Mouse (Mus musculus): Measurements from ENCODE around the gene Gm45837.

Gene Gm45837

DNA sequence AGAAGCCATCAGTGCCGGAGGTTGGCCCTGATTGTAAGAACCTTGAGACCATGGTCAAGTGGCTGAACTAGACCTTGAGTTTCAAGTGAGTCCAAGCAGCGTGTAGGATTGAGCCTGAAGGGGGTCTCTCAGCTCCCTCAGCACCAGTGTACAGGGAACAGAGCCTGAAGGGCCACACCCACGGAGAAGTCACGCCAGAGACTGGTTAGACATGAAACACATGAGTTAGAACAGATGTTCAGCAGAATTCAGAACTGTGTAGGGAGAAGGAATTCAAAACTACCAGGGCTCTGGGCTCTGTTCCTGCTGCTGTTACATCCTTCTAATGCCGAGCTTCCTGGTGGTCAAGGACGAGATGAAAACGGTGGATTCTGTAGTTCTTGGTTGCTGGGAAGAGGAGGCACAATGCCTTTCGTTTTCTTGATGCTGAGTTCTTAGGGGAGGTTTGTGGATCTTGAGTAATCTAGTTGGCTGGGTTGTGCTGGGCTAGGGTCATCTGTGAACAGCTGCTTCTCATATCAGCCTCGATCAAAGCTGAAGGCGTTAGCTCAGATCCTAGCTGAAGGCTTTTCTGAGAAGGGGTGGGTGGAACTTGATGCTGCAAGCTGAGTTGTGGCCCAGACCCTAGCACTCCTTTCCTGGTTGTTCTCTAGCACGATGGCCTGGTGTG lies at the start of gene Gm45837:
Gene Gm45837, plus strand, starts transcription at position 620 of the 670 bp plus-strand sequence.
- no peak for DNase-seq (ENCODE audit: low spot score in 2 of 2)

DNA sequence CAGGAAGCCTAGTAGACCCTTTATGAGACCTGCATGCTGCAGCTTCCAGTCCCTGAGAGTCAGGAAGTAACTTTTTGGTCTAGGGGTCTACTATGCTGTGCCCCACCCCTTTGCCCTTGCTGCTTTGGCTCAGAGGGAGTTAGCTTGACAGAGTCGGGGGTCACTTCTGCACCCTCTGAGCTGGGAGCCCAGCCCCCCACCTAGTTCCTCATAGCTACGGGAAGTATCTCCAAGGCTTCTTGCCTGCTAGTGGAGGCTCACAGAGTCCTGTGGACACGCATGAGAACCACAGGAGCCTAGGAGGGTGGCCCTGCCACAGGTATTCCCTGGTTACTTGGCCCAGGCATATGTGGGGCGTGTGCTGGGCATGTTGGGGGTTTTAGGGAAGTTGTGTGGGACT lies 49.7 kb upstream of the Gm45837 start:
- no peak for DNase-seq (ENCODE audit: low spot score in 2 of 2)

DNA sequence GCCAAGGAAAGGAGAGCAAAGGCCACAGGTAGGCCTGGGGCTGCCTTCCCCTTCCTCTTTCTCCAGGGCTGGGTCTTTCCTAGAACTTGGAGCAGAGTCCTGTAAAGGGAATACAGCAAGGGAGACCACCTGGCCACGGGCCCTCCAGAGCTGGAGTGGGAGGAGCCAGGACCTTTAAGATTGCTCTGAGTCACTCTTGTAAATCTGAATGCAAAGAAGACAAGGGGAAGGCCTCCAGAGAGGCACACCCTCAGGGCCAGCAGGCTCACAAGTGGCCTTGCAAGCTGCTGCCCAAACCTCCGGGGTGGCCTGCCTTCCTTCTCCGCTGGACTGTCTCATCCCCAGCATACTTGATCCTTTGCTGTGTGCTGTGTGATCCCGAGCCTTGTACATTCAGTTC lies 48.9 kb upstream of the Gm45837 start:
- no peak for DNase-seq (ENCODE audit: low spot score in 2 of 2)

GRCm38 (mm10) chr7:101362791-101363191 lies 47.9 kb upstream of the Gm45837 start:
- no peak for DNase-seq (ENCODE audit: low spot score in 2 of 2)

DNA sequence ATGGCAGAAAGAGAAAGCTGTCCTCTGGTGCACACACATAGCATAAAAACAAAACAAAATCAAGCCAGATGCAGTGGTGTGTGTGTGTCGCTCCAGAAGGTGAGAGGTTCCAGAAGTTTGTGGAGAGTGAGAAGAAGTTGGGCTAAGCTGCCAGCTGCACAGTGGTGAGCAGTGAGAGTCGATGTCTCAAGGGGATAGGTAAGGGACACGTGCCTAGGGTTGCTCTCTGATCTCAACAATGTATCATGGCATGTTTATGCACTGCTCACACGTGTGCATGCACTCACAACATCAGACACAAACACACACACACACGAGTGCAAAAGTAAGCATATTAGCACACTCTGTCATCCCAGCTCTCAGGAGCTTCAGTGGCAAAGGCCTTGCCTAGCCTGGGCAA lies 46.8 kb upstream of the Gm45837 start:
- no peak for DNase-seq (ENCODE audit: low spot score in 2 of 2)

DNA sequence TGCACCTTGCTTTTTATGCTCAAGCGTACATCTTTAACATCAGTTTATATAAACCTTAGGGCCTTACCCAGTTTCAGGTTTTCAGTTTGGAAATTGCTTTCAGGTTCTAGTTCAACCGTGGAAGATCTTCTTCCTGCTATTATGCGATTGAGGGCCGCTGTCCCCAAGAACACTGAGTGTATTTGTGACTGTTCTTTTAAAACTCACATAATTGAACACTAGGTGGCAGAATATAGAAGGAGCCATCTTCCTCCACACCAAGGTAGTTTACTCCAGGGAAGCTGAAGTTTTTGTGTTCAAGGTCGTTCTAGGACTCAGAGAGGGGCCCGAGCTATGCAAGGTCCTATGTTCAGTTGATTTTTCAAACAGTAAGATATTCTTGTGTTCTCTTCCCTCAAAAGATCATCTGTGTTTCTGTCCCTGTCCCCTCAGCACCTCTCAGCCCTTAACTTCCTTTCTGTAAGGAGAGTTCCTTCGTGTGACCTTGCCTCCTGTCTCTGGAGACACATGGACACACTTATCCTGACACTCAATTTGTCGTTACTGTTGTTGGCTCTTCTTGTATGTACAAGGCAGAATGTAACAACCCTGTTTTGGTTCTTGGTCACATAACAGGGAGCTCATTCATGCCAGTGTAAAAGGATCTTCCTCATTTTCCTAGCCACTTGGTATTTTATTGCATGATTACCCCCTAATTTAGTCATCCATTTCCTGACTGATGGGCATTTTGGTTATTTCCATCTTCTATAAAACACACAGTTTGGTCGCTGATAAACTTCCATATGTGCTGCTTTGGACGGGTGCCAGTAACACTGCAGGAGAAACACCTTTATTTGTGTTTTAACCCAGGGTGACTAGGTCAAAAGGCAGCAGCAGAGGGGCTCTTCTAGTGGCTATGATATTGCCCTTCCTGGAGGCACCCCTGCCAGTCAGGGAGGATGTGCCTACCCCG lies 42.5 kb upstream of the Gm45837 start:
- no peak for DNase-seq (ENCODE audit: low spot score in 2 of 2)

GRCm38 (mm10) chr7:101369666-101370065 lies 41.0 kb upstream of the Gm45837 start:
- DNase-seq (ENCODE audit: low spot score in 2 of 2), result no peak

- DNase-seq (ENCODE audit: low spot score in 2 of 2), result no peak
Measured at GRCm38 (mm10) chr7:101373082-101373481, 37.6 kb upstream of the Gm45837 start.

- DNase-seq (ENCODE audit: low spot score in 2 of 2), result peak in 1 of 2 experiments; percentile 57
Measured at GRCm38 (mm10) chr7:101374155-101374554, 36.5 kb upstream of the Gm45837 start.

GRCm38 (mm10) chr7:101376701-101377340 lies 33.9 kb upstream of the Gm45837 start:
- DNase-seq (ENCODE audit: low spot score in 2 of 2), result no peak

- DNase-seq (ENCODE audit: low spot score in 2 of 2), result peak in 1 of 2 experiments; percentile 48
Measured at GRCm38 (mm10) chr7:101377741-101378262, 32.9 kb upstream of the Gm45837 start.

- no peak for DNase-seq (ENCODE audit: low spot score in 2 of 2)
Measured at GRCm38 (mm10) chr7:101378285-101378684, 32.4 kb upstream of the Gm45837 start.

- no peak for DNase-seq (ENCODE audit: low spot score in 2 of 2)
Measured at GRCm38 (mm10) chr7:101378796-101379465, 31.8 kb upstream of the Gm45837 start.

DNA sequence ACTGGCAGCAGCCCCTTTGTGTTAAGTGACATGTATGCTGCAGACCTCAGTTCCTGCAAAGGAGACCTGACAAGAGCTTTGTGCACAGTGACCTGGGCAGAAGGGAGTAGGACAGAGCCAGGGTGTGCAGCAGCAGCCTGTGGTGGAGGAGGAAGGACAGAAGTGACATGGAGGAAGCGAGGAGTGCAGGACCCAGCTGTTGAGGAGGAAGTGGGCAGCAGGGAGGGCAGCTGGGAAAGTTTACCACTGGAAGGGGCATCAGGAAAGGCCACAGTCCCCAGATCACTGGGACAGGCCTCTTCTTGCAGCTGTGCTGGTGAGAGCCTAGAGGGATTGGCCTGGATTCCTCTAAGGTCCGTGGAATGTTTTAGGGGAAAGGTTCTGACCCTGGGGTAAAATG lies 31.0 kb upstream of the Gm45837 start:
- DNase-seq (ENCODE audit: low spot score in 2 of 2), result no peak

DNA sequence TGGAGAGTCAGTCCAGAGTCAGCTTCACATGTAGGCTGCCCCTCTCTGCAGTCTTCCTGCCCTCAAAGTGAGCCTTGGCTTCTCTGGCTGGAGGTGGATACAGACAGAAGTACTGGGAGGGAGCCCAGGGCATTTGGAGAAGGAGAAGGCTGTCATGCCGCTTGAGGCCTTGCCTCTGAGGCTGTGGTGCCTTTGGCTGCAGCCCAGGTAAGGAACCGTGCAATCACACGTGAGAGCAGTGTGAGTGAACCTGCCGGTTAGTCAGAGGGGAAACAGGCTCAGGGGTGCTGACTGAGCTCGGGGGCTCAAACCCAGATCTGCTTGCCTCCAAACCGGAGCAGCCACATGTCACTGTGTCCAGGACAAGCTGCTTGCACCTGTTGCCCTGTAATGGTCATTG lies 29.2 kb upstream of the Gm45837 start:
- DNase-seq (ENCODE audit: low spot score in 2 of 2), result no peak

- DNase-seq (ENCODE audit: low spot score in 2 of 2), result peak; percentile 50 to 64
Measured at GRCm38 (mm10) chr7:101382378-101382777, 28.3 kb upstream of the Gm45837 start.

- DNase-seq (ENCODE audit: low spot score in 2 of 2), result no peak
Measured at GRCm38 (mm10) chr7:101383756-101384155, 26.9 kb upstream of the Gm45837 start.

- no peak for DNase-seq (ENCODE audit: low spot score in 2 of 2)
Measured at GRCm38 (mm10) chr7:101384931-101385330, 25.8 kb upstream of the Gm45837 start.

- no peak for DNase-seq (ENCODE audit: low spot score in 2 of 2)
Measured at GRCm38 (mm10) chr7:101385331-101385733, 25.4 kb upstream of the Gm45837 start.

DNA sequence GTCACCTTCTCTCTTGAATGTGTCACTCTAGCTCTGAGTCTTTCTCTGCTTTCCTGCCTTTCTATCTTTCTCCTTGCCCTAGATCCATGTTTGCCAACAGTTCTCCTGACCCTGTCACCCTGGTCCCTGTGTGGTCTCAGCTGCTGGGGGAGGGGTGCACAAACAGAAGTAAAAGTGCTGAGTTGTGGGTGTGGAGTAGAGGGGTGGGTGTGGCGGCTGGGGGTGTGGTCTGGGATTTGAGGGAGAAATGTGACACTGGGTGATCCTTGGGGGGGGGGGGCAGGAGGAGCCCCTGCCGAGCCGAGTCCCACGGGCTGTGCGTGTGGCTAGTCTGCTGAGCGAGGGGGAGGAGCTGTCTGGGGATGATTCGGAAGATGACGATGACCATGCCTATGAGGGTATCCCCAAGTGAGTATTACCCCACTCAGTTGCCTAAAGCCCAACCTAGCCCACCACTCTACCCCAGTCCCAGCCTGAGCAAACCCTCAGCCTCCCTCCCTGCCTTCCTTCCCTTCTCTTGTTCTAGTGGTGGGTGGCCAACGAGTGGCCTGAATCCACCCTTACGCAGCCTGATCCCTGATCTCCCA lies 24.7 kb upstream of the Gm45837 start:
- no peak for DNase-seq (ENCODE audit: low spot score in 2 of 2)

DNA sequence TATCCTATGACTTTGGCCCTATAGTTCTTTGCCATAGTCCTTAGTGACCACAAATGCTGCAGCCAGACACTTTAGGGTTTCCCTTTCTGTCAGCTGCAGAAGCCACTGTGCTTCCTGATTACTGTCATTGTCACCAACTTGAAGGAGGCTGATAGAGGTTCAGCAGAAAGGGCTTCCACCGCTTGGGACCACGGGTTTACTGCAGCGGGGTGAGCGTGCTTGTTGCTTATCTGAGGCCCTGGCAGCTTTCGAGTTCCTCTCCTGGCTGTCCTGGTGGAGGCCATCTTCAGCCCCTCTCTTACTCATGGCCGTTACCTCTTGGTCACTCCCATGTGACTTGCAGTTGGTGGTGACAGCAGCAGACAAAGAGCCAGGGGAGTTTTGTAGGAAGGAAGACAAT lies 21.4 kb upstream of the Gm45837 start:
- no peak for DNase-seq (ENCODE audit: low spot score in 2 of 2)
